Mouse (Mus musculus) G1E (cell line): ENCODE measurements around the gene Ncor1.

Experiments used
- CTCF ChIP-seq: IDR thresholded peaks from 2 replicates; pipeline ENCODE4 v1.5.1; 2012; ENCODE audit warnings: low read depth, low read length, inconsistent platforms, mixed read lengths
- GATA1 ChIP-seq: IDR thresholded peaks from 2 replicates; pipeline ENCODE4 v1.6.1; 2012; ENCODE audit warnings: borderline replicate concordance, low read length, inconsistent platforms, mixed read lengths
- TAL1 ChIP-seq: conservative IDR thresholded peaks from 2 replicates; pipeline ENCODE4 v1.6.1; 2012; ENCODE audit warnings: low read depth, low read length, inconsistent platforms, mixed read lengths

DNA sequence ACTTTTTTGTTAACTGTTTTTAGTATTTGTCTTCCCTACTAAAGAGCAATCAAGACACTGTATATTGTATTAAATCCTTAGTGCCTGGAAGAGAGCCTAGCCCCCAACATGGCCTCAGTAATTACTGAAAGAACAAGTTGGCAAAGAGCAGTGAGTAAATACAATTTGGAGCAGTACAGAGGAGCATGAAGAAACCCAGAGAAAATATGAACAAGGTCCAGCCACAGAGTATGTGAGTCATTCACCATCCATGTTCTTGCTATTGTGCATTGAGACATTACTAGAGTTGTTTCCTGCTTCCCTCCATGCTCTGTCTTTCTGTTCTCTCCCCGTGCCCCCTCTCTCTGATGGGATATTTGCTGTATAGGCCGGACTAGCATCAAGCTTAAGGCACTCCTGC is 164.2 kb downstream of the Ncor1 start:
- no peak for TF ChIP-seq CTCF
- TF ChIP-seq TAL1 = no peak
- no peak for TF ChIP-seq GATA1
